Mouse (Mus musculus): Measurements from ENCODE around the gene Gabarap. TPM values are rescaled to one million over a fixed set of nuclear protein-coding genes. Genes with fewer than 3 reads are reported as not detected.

The Gabarap gene
- total RNA-seq, 1 experiment from 2014 or later: 244 TPM

GRCm38 (mm10) chr11:69966006-69966859 is 24.7 kb upstream of the Gabarap start:
- ATAC-seq (replicated peaks; ENCODE audit: insufficient number of reproducible peaks, low FRiP score, low TSS enrichment, poor library complexity, severe bottlenecking): no peak

- ATAC-seq (replicated peaks; ENCODE audit: insufficient number of reproducible peaks, low FRiP score, low TSS enrichment, poor library complexity, severe bottlenecking): no peak
Measured at GRCm38 (mm10) chr11:69966860-69967517, 24.0 kb upstream of the Gabarap start.

GRCm38 (mm10) chr11:69968793-69969192 is 22.1 kb upstream of the Gabarap start:
- ATAC-seq (replicated peaks; ENCODE audit: insufficient number of reproducible peaks, low FRiP score, low TSS enrichment, poor library complexity, severe bottlenecking): no peak

- ATAC-seq (replicated peaks; ENCODE audit: insufficient number of reproducible peaks, low FRiP score, low TSS enrichment, poor library complexity, severe bottlenecking): no peak
Measured at GRCm38 (mm10) chr11:69970222-69970621, 20.7 kb upstream of the Gabarap start.

GRCm38 (mm10) chr11:69970775-69971174 is 20.2 kb upstream of the Gabarap start:
- no peak for ATAC-seq (replicated peaks; ENCODE audit: insufficient number of reproducible peaks, low FRiP score, low TSS enrichment, poor library complexity, severe bottlenecking)

- no peak for ATAC-seq (replicated peaks; ENCODE audit: insufficient number of reproducible peaks, low FRiP score, low TSS enrichment, poor library complexity, severe bottlenecking)
Measured at GRCm38 (mm10) chr11:69974907-69975306, 16.0 kb upstream of the Gabarap start.

GRCm38 (mm10) chr11:69976271-69976670 is 14.7 kb upstream of the Gabarap start:
- no peak for ATAC-seq (replicated peaks; ENCODE audit: insufficient number of reproducible peaks, low FRiP score, low TSS enrichment, poor library complexity, severe bottlenecking)

- no peak for ATAC-seq (replicated peaks; ENCODE audit: insufficient number of reproducible peaks, low FRiP score, low TSS enrichment, poor library complexity, severe bottlenecking)
Measured at GRCm38 (mm10) chr11:69979827-69980195, 11.1 kb upstream of the Gabarap start.

GRCm38 (mm10) chr11:69980196-69981140 is 10.5 kb upstream of the Gabarap start:
- ATAC-seq (replicated peaks; ENCODE audit: insufficient number of reproducible peaks, low FRiP score, low TSS enrichment, poor library complexity, severe bottlenecking): peak; percentile 95

GRCm38 (mm10) chr11:69981141-69981762 is 9.7 kb upstream of the Gabarap start, which contains the start of gene Ctdnep1:
Gene Ctdnep1 (plus strand): TSS chr11:69981156.
- ATAC-seq (replicated peaks; ENCODE audit: insufficient number of reproducible peaks, low FRiP score, low TSS enrichment, poor library complexity, severe bottlenecking): no peak

GRCm38 (mm10) chr11:69982225-69982624 is 8.7 kb upstream of the Gabarap start, which contains the start of gene Elp5:
Gene Elp5 (minus strand): TSS chr11:69982517.
- ATAC-seq (replicated peaks; ENCODE audit: insufficient number of reproducible peaks, low FRiP score, low TSS enrichment, poor library complexity, severe bottlenecking): no peak

GRCm38 (mm10) chr11:69982877-69983276 is 8.1 kb upstream of the Gabarap start:
- no peak for ATAC-seq (replicated peaks; ENCODE audit: insufficient number of reproducible peaks, low FRiP score, low TSS enrichment, poor library complexity, severe bottlenecking)

- ATAC-seq (replicated peaks; ENCODE audit: insufficient number of reproducible peaks, low FRiP score, low TSS enrichment, poor library complexity, severe bottlenecking): no peak
Measured at GRCm38 (mm10) chr11:69983377-69983776, 7.6 kb upstream of the Gabarap start.

GRCm38 (mm10) chr11:69984431-69984830 is 6.5 kb upstream of the Gabarap start:
- no peak for ATAC-seq (replicated peaks; ENCODE audit: insufficient number of reproducible peaks, low FRiP score, low TSS enrichment, poor library complexity, severe bottlenecking)

GRCm38 (mm10) chr11:69989949-69990348 is 994 bp upstream of the Gabarap start:
- no peak for ATAC-seq (replicated peaks; ENCODE audit: insufficient number of reproducible peaks, low FRiP score, low TSS enrichment, poor library complexity, severe bottlenecking)

GRCm38 (mm10) chr11:69991711-69992110 is 768 bp downstream of the Gabarap start:
- ATAC-seq (replicated peaks; ENCODE audit: insufficient number of reproducible peaks, low FRiP score, low TSS enrichment, poor library complexity, severe bottlenecking): no peak

- no peak for ATAC-seq (replicated peaks; ENCODE audit: insufficient number of reproducible peaks, low FRiP score, low TSS enrichment, poor library complexity, severe bottlenecking)
Measured at GRCm38 (mm10) chr11:69992396-69992795, 1.5 kb downstream of the Gabarap start.

- no peak for ATAC-seq (replicated peaks; ENCODE audit: insufficient number of reproducible peaks, low FRiP score, low TSS enrichment, poor library complexity, severe bottlenecking)
Measured at GRCm38 (mm10) chr11:69992932-69993331, 2.0 kb downstream of the Gabarap start.
